Mouse (Mus musculus) ES-Bruce4 (cell line): ENCODE results near the gene Clp1.

ENCODE experiments used
- CTCF ChIP-seq: IDR thresholded peaks from one replicate; pipeline ENCODE4 v1.8.1; 2011; ENCODE audit warnings: low read depth, low read length
- EP300 ChIP-seq: IDR thresholded peaks from 2 replicates; pipeline ENCODE4 v1.6.1; 2011; ENCODE audit warnings: low read depth, low read length; ENCODE audit not compliant: insufficient read depth
- POLR2A ChIP-seq: IDR thresholded peaks from one replicate; pipeline ENCODE4 v1.8.1; 2011; ENCODE audit warnings: low read length; ENCODE audit not compliant: insufficient read depth

DNA sequence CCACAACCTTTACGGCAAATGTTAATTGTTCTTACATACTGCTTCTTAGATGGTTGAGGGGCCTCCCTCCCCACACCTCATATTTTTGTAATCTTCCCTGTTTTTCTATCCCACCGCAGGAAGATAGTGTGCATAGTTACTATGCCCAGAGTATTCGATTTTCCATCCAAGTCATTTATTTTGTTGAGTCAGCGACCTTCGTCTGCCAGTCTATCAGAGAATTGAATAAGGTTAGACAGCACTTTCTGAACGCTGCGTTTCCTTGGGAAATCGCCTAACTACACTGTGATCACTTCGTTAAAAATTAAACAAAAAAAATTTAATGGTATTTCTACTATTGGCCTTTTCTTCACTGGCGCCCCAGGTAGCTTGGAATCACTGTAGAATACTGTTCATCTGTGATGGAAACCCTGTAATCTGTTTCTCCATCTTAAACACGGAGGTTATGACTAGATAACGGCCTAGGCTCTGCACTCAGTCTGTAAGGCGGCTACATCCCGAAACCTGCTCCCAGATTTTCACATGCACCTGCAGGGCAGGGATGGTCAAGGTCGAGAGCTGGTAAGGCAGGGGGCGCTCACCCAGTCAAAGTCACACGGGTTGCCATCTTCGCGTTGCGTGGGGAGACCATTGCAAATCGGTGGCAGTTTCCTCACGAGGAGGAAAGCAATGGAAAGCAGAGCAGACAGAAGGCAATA is 49.7 kb downstream of the Clp1 start:
- TF ChIP-seq CTCF = peak; percentile 35
- TF ChIP-seq POLR2A = no peak
- TF ChIP-seq EP300 = no peak
